Mouse (Mus musculus) layer of hippocampus, postnatal 14 days (tissue): ENCODE results near the gene Cct3. TPM values are rescaled to one million over a fixed set of nuclear protein-coding genes. Genes with fewer than 3 reads are reported as not detected.
"Not testable (repeated sequence)": the region's sequence is repeated elsewhere in the genome, so short reads cannot be mapped to it uniquely, and the experiment has no call there.

ENCODE experiments used
- DNase-seq, 2 experiments: peaks; one replicate each; pipeline ENCODE4 v3.0.0; 2021 to 2022; ENCODE audit warnings: low spot score in 2 of 2, mixed read lengths in 1 of 2
- total RNA-seq, 2 experiments: library from RNA; stranded (reverse); gene quantifications; 2 replicates each; pipeline ENCODE4 v1.2.3; 2021

The Cct3 gene
- total RNA-seq, 2 experiments from 2014 or later = 191 to 198 TPM

GRCm38 (mm10) chr3:88359584-88359983 lies 62.7 kb downstream of the Cct3 start:
- no peak for DNase-seq

GRCm38 (mm10) chr3:88359989-88360388 lies 63.1 kb downstream of the Cct3 start:
- DNase-seq = no peak

- no peak for DNase-seq
Measured at GRCm38 (mm10) chr3:88361096-88361495, 64.2 kb downstream of the Cct3 start.

- peak; percentile 28 to 60 for DNase-seq
Measured at GRCm38 (mm10) chr3:88361612-88362313, 64.8 kb downstream of the Cct3 start.

GRCm38 (mm10) chr3:88363700-88364099 lies 66.8 kb downstream of the Cct3 start:
- peak in 1 of 2 experiments; percentile 58 for DNase-seq

- DNase-seq = peak; percentile 36 to 42
Measured at GRCm38 (mm10) chr3:88364337-88364736, 67.4 kb downstream of the Cct3 start, which contains the start of gene Paqr6. Gene Paqr6 (plus strand): TSS chr3:88364584.

GRCm38 (mm10) chr3:88365705-88366361 lies 68.9 kb downstream of the Cct3 start:
- DNase-seq = no peak

- DNase-seq = peak in 1 of 2 experiments; percentile 43
Measured at GRCm38 (mm10) chr3:88366830-88367428, 70.0 kb downstream of the Cct3 start.

GRCm38 (mm10) chr3:88367517-88367916 lies 70.6 kb downstream of the Cct3 start:
- DNase-seq = not testable (repeated sequence)

- DNase-seq = not testable (repeated sequence)
Measured at GRCm38 (mm10) chr3:88368511-88368910, 71.6 kb downstream of the Cct3 start.

Other genes starting within 250 kb of the Cct3 start
- gene Naxe, start 238.6 kb upstream of the Cct3 start, total RNA-seq = 10 to 100 TPM; 70.6 to 71.5 TPM
- gene Ttc24, start 218.8 kb upstream of the Cct3 start, total RNA-seq = not detected
- 1 to 10 TPM in 1 of 2 experiments, under 1 TPM in 1; 0.91 to 1.2 TPM for gene Iqgap3, start 215.1 kb upstream of the Cct3 start, total RNA-seq
- 100 to 1,000 TPM; 146 to 156 TPM for gene Mef2d, start 154.7 kb upstream of the Cct3 start, total RNA-seq
- not detected for gene Rhbg, start 42.4 kb upstream of the Cct3 start, total RNA-seq
- gene Gm38392, start 9.9 kb upstream of the Cct3 start, total RNA-seq = not detected
- gene Tsacc, start 117 bp upstream of the Cct3 start, total RNA-seq = 1 to 10 TPM; 4.0 to 5.3 TPM
- 10 to 100 TPM; 86.2 to 90.2 TPM for gene Glmp, start 27.9 kb downstream of the Cct3 start, total RNA-seq
- 1 to 10 TPM in 1 of 2 experiments, under 1 TPM in 1; 0.93 to 1.3 TPM for gene Tmem79, start 39.0 kb downstream of the Cct3 start, total RNA-seq
- 10 to 100 TPM; 65.4 to 71.8 TPM for gene Smg5, start 39.1 kb downstream of the Cct3 start, total RNA-seq
- 1 to 10 TPM; 8.1 to 9.4 TPM for gene Paqr6, start 67.5 kb downstream of the Cct3 start, total RNA-seq
- not detected for gene Bglap3, start 75.6 kb downstream of the Cct3 start, total RNA-seq
- not detected for gene Bglap2, start 81.6 kb downstream of the Cct3 start, total RNA-seq
- 1 to 10 TPM in 1 of 2 experiments, not detected in 1; 1.3 TPM for gene Bglap, start 87.3 kb downstream of the Cct3 start, total RNA-seq
- gene Pmf1, start 113.2 kb downstream of the Cct3 start, total RNA-seq = 1 to 10 TPM; 6.9 to 9.9 TPM
- 10 to 100 TPM; 68.6 to 70.3 TPM for gene Slc25a44, start 128.0 kb downstream of the Cct3 start, total RNA-seq
- 10 to 100 TPM; 33.1 to 38.1 TPM for gene Sema4a, start 164.1 kb downstream of the Cct3 start, total RNA-seq
- 10 to 100 TPM; 42.0 to 49.3 TPM for gene Lmna, start 212.8 kb downstream of the Cct3 start, total RNA-seq
- gene Mex3a, start 235.3 kb downstream of the Cct3 start, total RNA-seq = 10 to 100 TPM in 1 of 2 experiments, 1 to 10 TPM in 1; 9.0 to 10.7 TPM